Mouse (Mus musculus) G1E (cell line): Measurements from ENCODE around the gene Aamdc. TPM values are rescaled to one million over a fixed set of nuclear protein-coding genes. Genes with fewer than 3 reads are reported as not detected.

Source experiments
- ATAC-seq: 2 replicates; pipeline ENCODE4 v1.8.0; 2016; ENCODE audit warnings: mild to moderate bottlenecking; ENCODE audit not compliant: insufficient number of reproducible peaks, poor library complexity, low FRiP score, severe bottlenecking; ENCODE audit errors: extremely low read depth
- DNase-seq: peaks from one replicate; pipeline ENCODE4 v3.0.0; 2012; ENCODE audit warnings: low spot score
- H3K27me3 ChIP-seq: 2 replicates; pipeline ENCODE4 v1.6.1; 2012; ENCODE audit warnings: mild to moderate bottlenecking, low read length, inconsistent platforms; ENCODE audit not compliant: insufficient read depth
- H3K36me3 ChIP-seq: replicated peaks from 2 replicates; pipeline ENCODE3; 2012; ENCODE audit warnings: mild to moderate bottlenecking, inconsistent platforms
- H3K4me1 ChIP-seq: 2 replicates; pipeline ENCODE4 v1.6.1; 2012; ENCODE audit warnings: low read depth, low read length, inconsistent platforms, mixed read lengths; ENCODE audit not compliant: insufficient read depth
- H3K4me3 ChIP-seq: 2 replicates; pipeline ENCODE4 v1.5.1; 2012; ENCODE audit warnings: low read depth, mild to moderate bottlenecking, inconsistent platforms, low read length, moderate library complexity, mixed read lengths
- H3K9me3 ChIP-seq: replicated peaks from 2 replicates; pipeline ENCODE4 v1.6.1; 2012; ENCODE audit warnings: inconsistent platforms
- CTCF ChIP-seq: IDR thresholded peaks from 2 replicates; pipeline ENCODE4 v1.5.1; 2012; ENCODE audit warnings: low read depth, low read length, inconsistent platforms, mixed read lengths
- GATA1 ChIP-seq: IDR thresholded peaks from 2 replicates; pipeline ENCODE4 v1.6.1; 2012; ENCODE audit warnings: borderline replicate concordance, low read length, inconsistent platforms, mixed read lengths
- GATA2 ChIP-seq: IDR thresholded peaks from 2 replicates; pipeline ENCODE4 v1.6.1; 2012; ENCODE audit warnings: low read depth, low read length, inconsistent platforms, borderline replicate concordance
- POLR2AphosphoS5 ChIP-seq: IDR thresholded peaks from 2 replicates; pipeline ENCODE4 v1.6.1; 2012; ENCODE audit warnings: low read depth, low read length, inconsistent platforms; ENCODE audit not compliant: insufficient replicate concordance
- TAL1 ChIP-seq: conservative IDR thresholded peaks from 2 replicates; pipeline ENCODE4 v1.6.1; 2012; ENCODE audit warnings: low read depth, low read length, inconsistent platforms, mixed read lengths
- polyA plus RNA-seq: library from polyadenylated mRNA; stranded (reverse); fragments of >175 nt; gene quantifications from 2 replicates; pipeline ENCODE4 v1.2.3, GENCODE M21; 2012
- total RNA-seq, 2 experiments: library from RNA; stranded (forward) in 1 of 2; stranded (reverse) in 1 of 2; fragments of 200-1000 nt in 1 of 2; fragments of >200 nt in 1 of 2; fragmentation: Nextera tagmentation in 1 of 2; gene quantifications; 2 replicates each; pipeline ENCODE4 v1.2.3; 2014 to 2017

Gene Aamdc
- total and polyA plus RNA-seq, 3 experiments = 3.2 to 20.8 (median 19.9) TPM

GRCm38 (mm10) chr7:97535531-97535930 is 43.8 kb downstream of the Aamdc start:
- no peak overlapping the region for H3K4me3 ChIP-seq
- no peak for TF ChIP-seq CTCF
- no peak for TF ChIP-seq GATA1
- TF ChIP-seq POLR2AphosphoS5 = no peak
- TF ChIP-seq GATA2 = no peak
- TF ChIP-seq TAL1 = no peak
- H3K36me3 ChIP-seq = peaks cover 90% of the 10 kb centered on the region
- no peaks in the 10 kb centered on the region for H3K9me3 ChIP-seq
- ATAC-seq (no peak), DNase-seq (no peak)
- H3K27me3 ChIP-seq = no peaks in the 10 kb centered on the region
- H3K4me1 ChIP-seq = no peaks in the 10 kb centered on the region

- DNase-seq (no peak), ATAC-seq (no peak)
- Histone ChIP-seq H3K4me3 (no peak overlapping the region), H3K36me3 (peaks cover 76% of the 10 kb centered on the region), H3K9me3 (no peaks in the 10 kb centered on the region), H3K4me1 (no peaks in the 10 kb centered on the region), H3K27me3 (no peaks in the 10 kb centered on the region)
- no peak for TF ChIP-seq TAL1
- TF ChIP-seq CTCF = no peak
- TF ChIP-seq POLR2AphosphoS5 = no peak
- no peak for TF ChIP-seq GATA1
- no peak for TF ChIP-seq GATA2
Observed at GRCm38 (mm10) chr7:97519935-97520334, 59.4 kb downstream of the Aamdc start.

GRCm38 (mm10) chr7:97514786-97515185 is 64.5 kb downstream of the Aamdc start:
- TF ChIP-seq GATA1 (no peak), TAL1 (no peak), GATA2 (no peak), POLR2AphosphoS5 (no peak), CTCF (no peak)
- no peak for ATAC-seq
- peaks cover 90% of the 10 kb centered on the region for H3K36me3 ChIP-seq
- H3K4me1 ChIP-seq = no peaks in the 10 kb centered on the region
- H3K4me3 ChIP-seq = no peak overlapping the region
- no peak for DNase-seq
- no peaks in the 10 kb centered on the region for H3K9me3 ChIP-seq
- H3K27me3 ChIP-seq = no peaks in the 10 kb centered on the region

GRCm38 (mm10) chr7:97500555-97501209 is 78.6 kb downstream of the Aamdc start:
- H3K4me3 ChIP-seq = no peak overlapping the region
- no peaks in the 10 kb centered on the region for H3K4me1 ChIP-seq
- ATAC-seq (no peak), DNase-seq (no peak)
- H3K36me3 ChIP-seq = peaks cover 44% of the 10 kb centered on the region
- TF ChIP-seq TAL1 = no peak
- no peak for TF ChIP-seq GATA1
- TF ChIP-seq GATA2 = no peak
- no peak for TF ChIP-seq POLR2AphosphoS5
- no peaks in the 10 kb centered on the region for H3K9me3 ChIP-seq
- no peaks in the 10 kb centered on the region for H3K27me3 ChIP-seq

Other genes starting within 250 kb of the Aamdc start
- not detected in 2 replicates for gene Usp35, start 247.5 kb downstream of the Aamdc start, total RNA-seq (2014; fragmentation: Nextera tagmentation)
- 0.93 and 1.1 TPM in 2 replicates for gene Usp35, start 247.5 kb downstream of the Aamdc start, total RNA-seq (2017)
- 0.09 and 0.10 TPM in 2 replicates for gene Usp35, start 247.5 kb downstream of the Aamdc start, polyA plus RNA-seq
- gene Kctd21, start 247.2 kb downstream of the Aamdc start, total RNA-seq (2014; fragmentation: Nextera tagmentation) = 1.9 and 2.3 TPM in 2 replicates
- 1.0 and 1.7 TPM in 2 replicates for gene Kctd21, start 247.2 kb downstream of the Aamdc start, total RNA-seq (2017)
- gene Kctd21, start 247.2 kb downstream of the Aamdc start, polyA plus RNA-seq = 0.09 and 0.22 TPM in 2 replicates
- gene Alg8, start 207.9 kb downstream of the Aamdc start, total RNA-seq (2014; fragmentation: Nextera tagmentation) = 37.2 and 56.6 TPM in 2 replicates
- 15.9 and 20.6 TPM in 2 replicates for gene Alg8, start 207.9 kb downstream of the Aamdc start, total RNA-seq (2017)
- 0.97 and 1.7 TPM in 2 replicates for gene Alg8, start 207.9 kb downstream of the Aamdc start, polyA plus RNA-seq
- gene Ndufc2, start 179.5 kb downstream of the Aamdc start, total RNA-seq (2014; fragmentation: Nextera tagmentation) = 149 TPM in 2 replicates
- gene Ndufc2, start 179.5 kb downstream of the Aamdc start, total RNA-seq (2017) = 257 and 259 TPM in 2 replicates
- 206 and 297 TPM in 2 replicates for gene Ndufc2, start 179.5 kb downstream of the Aamdc start, polyA plus RNA-seq
- gene Thrsp, start 161.8 kb downstream of the Aamdc start, total RNA-seq (2014; fragmentation: Nextera tagmentation) = not detected in 2 replicates
- 0.05 TPM in 1 of 2 replicates, not detected in the other for gene Thrsp, start 161.8 kb downstream of the Aamdc start, total RNA-seq (2017)
- gene Thrsp, start 161.8 kb downstream of the Aamdc start, polyA plus RNA-seq = not detected in 2 replicates
- gene Kctd14, start 128.2 kb downstream of the Aamdc start, total RNA-seq (2014; fragmentation: Nextera tagmentation) = not detected in 2 replicates
- gene Kctd14, start 128.2 kb downstream of the Aamdc start, total RNA-seq (2017) = 0.11 TPM in 1 of 2 replicates, not detected in the other
- gene Kctd14, start 128.2 kb downstream of the Aamdc start, polyA plus RNA-seq = not detected in 2 replicates
- 95.3 and 123 TPM in 2 replicates for gene Ints4, start 98.5 kb downstream of the Aamdc start, total RNA-seq (2014; fragmentation: Nextera tagmentation)
- 39.6 and 43.8 TPM in 2 replicates for gene Ints4, start 98.5 kb downstream of the Aamdc start, total RNA-seq (2017)
- 3.3 and 4.7 TPM in 2 replicates for gene Ints4, start 98.5 kb downstream of the Aamdc start, polyA plus RNA-seq
- 48.2 and 58.5 TPM in 2 replicates for gene Rsf1, start 392 bp upstream of the Aamdc start, total RNA-seq (2014; fragmentation: Nextera tagmentation)
- gene Rsf1, start 392 bp upstream of the Aamdc start, total RNA-seq (2017) = 24.9 and 33.4 TPM in 2 replicates
- gene Rsf1, start 392 bp upstream of the Aamdc start, polyA plus RNA-seq = 14.2 and 14.8 TPM in 2 replicates
- 81.3 and 92.0 TPM in 2 replicates for gene Clns1a, start 117.1 kb upstream of the Aamdc start, total RNA-seq (2014; fragmentation: Nextera tagmentation)
- gene Clns1a, start 117.1 kb upstream of the Aamdc start, total RNA-seq (2017) = 128 and 130 TPM in 2 replicates
- 52.7 and 54.1 TPM in 2 replicates for gene Clns1a, start 117.1 kb upstream of the Aamdc start, polyA plus RNA-seq
- 17.9 and 28.3 TPM in 2 replicates for gene Aqp11, start 158.8 kb upstream of the Aamdc start, total RNA-seq (2014; fragmentation: Nextera tagmentation)
- 8.9 and 11.0 TPM in 2 replicates for gene Aqp11, start 158.8 kb upstream of the Aamdc start, total RNA-seq (2017)
- 17.2 and 18.0 TPM in 2 replicates for gene Aqp11, start 158.8 kb upstream of the Aamdc start, polyA plus RNA-seq
- not detected in 2 replicates for gene Pak1, start 209.0 kb upstream of the Aamdc start, total RNA-seq (2014; fragmentation: Nextera tagmentation)
- 0.06 and 0.16 TPM in 2 replicates for gene Pak1, start 209.0 kb upstream of the Aamdc start, total RNA-seq (2017)
- gene Pak1, start 209.0 kb upstream of the Aamdc start, polyA plus RNA-seq = 0.15 and 0.39 TPM in 2 replicates